Mouse (Mus musculus): ENCODE data around the gene Olfr311.
"Not testable (repeated sequence)": the region's sequence is repeated elsewhere in the genome, so short reads cannot be mapped to it uniquely, and the experiment has no call there.

The Olfr311 gene

GRCm38 (mm10) chr11:58838951-58839350, at the start of gene Olfr311:
Gene Olfr311 (plus strand): TSS chr11:58839251.
- not testable (repeated sequence) for DNase-seq

- no peak for DNase-seq
Observed at GRCm38 (mm10) chr11:58789532-58789931, 49.5 kb upstream of the Olfr311 start.

GRCm38 (mm10) chr11:58790053-58790452, 49.0 kb upstream of the Olfr311 start:
- no peak for DNase-seq

- DNase-seq, result no peak
Observed at GRCm38 (mm10) chr11:58790646-58791045, 48.4 kb upstream of the Olfr311 start.

GRCm38 (mm10) chr11:58795856-58796255, 43.2 kb upstream of the Olfr311 start:
- no peak for DNase-seq

GRCm38 (mm10) chr11:58796850-58797249, 42.2 kb upstream of the Olfr311 start:
- no peak for DNase-seq

GRCm38 (mm10) chr11:58799747-58800146, 39.3 kb upstream of the Olfr311 start:
- DNase-seq, result no peak

GRCm38 (mm10) chr11:58801558-58802228, 37.4 kb upstream of the Olfr311 start, which contains the start of gene Fam183b:
Gene Fam183b (minus strand): TSS chr11:58801960.
- peak; percentile 88 for DNase-seq

- no peak for DNase-seq
Observed at GRCm38 (mm10) chr11:58803871-58804270, 35.2 kb upstream of the Olfr311 start.

GRCm38 (mm10) chr11:58804393-58804792, 34.7 kb upstream of the Olfr311 start:
- DNase-seq, result no peak

- DNase-seq, result no peak
Observed at GRCm38 (mm10) chr11:58812001-58812400, 27.1 kb upstream of the Olfr311 start.

GRCm38 (mm10) chr11:58814700-58815099, 24.4 kb upstream of the Olfr311 start, which contains the start of gene Olfr313:
Gene Olfr313 (plus strand): TSS chr11:58815000.
- DNase-seq, result not testable (repeated sequence)

GRCm38 (mm10) chr11:58815676-58816075, 23.4 kb upstream of the Olfr311 start:
- DNase-seq, result no peak

- not testable (repeated sequence) for DNase-seq
Observed at GRCm38 (mm10) chr11:58828937-58829336, 10.1 kb upstream of the Olfr311 start, which contains the start of gene Olfr312. Gene Olfr312 (plus strand): TSS chr11:58829237.

GRCm38 (mm10) chr11:58829764-58830163, 9.3 kb upstream of the Olfr311 start:
- no peak for DNase-seq

GRCm38 (mm10) chr11:58832541-58832940, 6.5 kb upstream of the Olfr311 start:
- not testable (repeated sequence) for DNase-seq

- DNase-seq, result peak; percentile 100
Observed at GRCm38 (mm10) chr11:58846919-58847461, 7.9 kb downstream of the Olfr311 start, which contains the start of gene Gm12258. Gene Gm12258 (plus strand): TSS chr11:58847158.

GRCm38 (mm10) chr11:58847636-58848035, 8.6 kb downstream of the Olfr311 start:
- DNase-seq, result no peak

- DNase-seq, result no peak
Observed at GRCm38 (mm10) chr11:58849731-58850130, 10.7 kb downstream of the Olfr311 start.

- DNase-seq, result no peak
Observed at GRCm38 (mm10) chr11:58860744-58861143, 21.7 kb downstream of the Olfr311 start.

GRCm38 (mm10) chr11:58867039-58867953, 28.2 kb downstream of the Olfr311 start, which contains the start of gene 2810021J22Rik:
Gene 2810021J22Rik (plus strand): TSS chr11:58867216.
- DNase-seq, result peak; percentile 89

- no peak for DNase-seq
Observed at GRCm38 (mm10) chr11:58867954-58868330, 28.9 kb downstream of the Olfr311 start.

- DNase-seq, result no peak
Observed at GRCm38 (mm10) chr11:58870961-58871360, 31.9 kb downstream of the Olfr311 start.
